Mouse (Mus musculus): ENCODE data around the gene Ubald1.

GRCm38 (mm10) chr16:4902390-4902789 is 22.3 kb upstream of the Ubald1 start:
- TF ChIP-seq CTCF (IDR thresholded peaks at IDR 0.05; ENCODE audit: insufficient read depth, low read length) (no peak), POLR2A (IDR thresholded peaks at IDR 0.05; ENCODE audit: borderline replicate concordance, extremely low read depth, low read depth, low read length) (no peak)
